Mouse (Mus musculus): Measurements from ENCODE around the gene Alad.

The Alad gene

GRCm38 (mm10) chr4:62519849-62520233 lies at the start of gene Alad:
Gene Alad (minus strand): TSS chr4:62519918.
- peak; percentile 93 to 95 for DNase-seq

- no peak for DNase-seq
Observed at GRCm38 (mm10) chr4:62568359-62568758, 48.6 kb upstream of the Alad start.

- DNase-seq = no peak
Observed at GRCm38 (mm10) chr4:62567696-62568095, 48.0 kb upstream of the Alad start.

GRCm38 (mm10) chr4:62566530-62566929 lies 46.8 kb upstream of the Alad start:
- DNase-seq = no peak

GRCm38 (mm10) chr4:62562006-62562405 lies 42.3 kb upstream of the Alad start:
- no peak for DNase-seq

GRCm38 (mm10) chr4:62561630-62562001 lies 41.9 kb upstream of the Alad start:
- no peak for DNase-seq

- peak; percentile 63 to 77 for DNase-seq
Observed at GRCm38 (mm10) chr4:62560963-62561629, 41.4 kb upstream of the Alad start.

DNA sequence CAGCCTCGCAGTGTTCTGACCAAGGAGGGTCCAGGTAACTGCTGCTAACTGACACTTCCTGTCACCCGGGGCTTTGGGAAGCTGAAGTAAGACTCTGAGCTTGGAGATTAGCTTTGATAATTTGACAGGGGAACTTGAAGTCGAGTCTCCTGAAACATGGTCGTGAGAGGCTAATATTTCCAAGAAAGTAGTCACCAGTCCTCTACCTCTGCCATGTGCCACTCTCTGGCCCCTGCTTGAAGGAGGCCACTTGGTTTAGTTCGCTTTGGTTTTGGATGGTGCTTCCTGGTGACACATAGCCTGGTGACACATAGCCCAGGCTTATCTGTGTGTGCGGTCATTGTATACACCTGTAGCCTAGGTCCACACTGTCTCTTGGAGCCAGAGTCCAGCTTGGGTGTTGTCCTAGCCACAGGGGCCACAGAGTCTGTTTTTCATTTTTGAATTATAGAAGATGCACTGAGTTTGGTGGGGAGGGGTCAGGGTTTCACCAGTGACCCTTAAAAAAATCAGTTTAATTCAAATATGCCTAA lies 40.1 kb upstream of the Alad start, which contains the start of gene Rgs3:
Gene Rgs3 (plus strand): TSS at position 51 of the 533 bp plus-strand sequence.
- no peak for DNase-seq

DNA sequence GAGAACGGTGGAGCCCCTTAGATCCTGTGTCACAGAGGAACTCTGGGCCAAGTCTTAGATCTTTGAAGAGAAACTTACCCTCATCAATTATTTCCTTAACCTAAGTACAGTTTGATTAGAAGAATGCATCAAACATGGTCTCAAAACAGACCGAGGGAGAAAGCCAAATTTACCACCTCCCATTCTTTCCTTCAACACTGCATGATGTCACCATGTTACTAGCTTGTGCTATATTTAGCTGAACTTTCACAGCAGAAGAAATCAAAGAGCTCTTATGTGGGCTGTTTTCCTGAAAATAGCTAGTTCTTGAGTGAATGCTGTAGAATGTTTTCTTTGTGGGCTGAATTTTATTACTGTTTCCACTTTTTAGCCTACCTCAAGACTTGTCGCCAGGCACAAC lies 37.7 kb upstream of the Alad start:
- no peak for DNase-seq

GRCm38 (mm10) chr4:62551966-62552365 lies 32.2 kb upstream of the Alad start:
- no peak for DNase-seq

DNA sequence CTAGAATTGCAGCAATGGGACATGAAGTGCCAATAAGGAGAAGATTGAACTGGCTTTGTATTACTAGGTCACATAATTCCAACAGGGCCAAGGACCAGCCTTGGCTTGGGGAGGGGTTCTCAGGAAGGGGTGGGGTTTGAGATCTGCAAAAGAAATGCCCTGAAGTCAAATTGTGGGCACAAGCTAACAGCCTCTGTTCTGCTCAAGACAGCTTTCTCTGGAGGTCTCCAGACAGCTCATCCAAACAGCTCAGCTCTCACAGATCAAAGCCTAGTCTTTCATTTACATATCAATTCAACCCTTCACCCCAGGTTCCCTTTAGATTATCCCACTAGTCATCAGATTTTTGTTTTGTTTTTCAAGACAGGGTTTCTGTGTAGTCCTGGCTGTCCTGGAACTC lies 25.1 kb upstream of the Alad start:
- DNase-seq = no peak

- no peak for DNase-seq
Observed at GRCm38 (mm10) chr4:62543782-62544181, 24.1 kb upstream of the Alad start.

DNA sequence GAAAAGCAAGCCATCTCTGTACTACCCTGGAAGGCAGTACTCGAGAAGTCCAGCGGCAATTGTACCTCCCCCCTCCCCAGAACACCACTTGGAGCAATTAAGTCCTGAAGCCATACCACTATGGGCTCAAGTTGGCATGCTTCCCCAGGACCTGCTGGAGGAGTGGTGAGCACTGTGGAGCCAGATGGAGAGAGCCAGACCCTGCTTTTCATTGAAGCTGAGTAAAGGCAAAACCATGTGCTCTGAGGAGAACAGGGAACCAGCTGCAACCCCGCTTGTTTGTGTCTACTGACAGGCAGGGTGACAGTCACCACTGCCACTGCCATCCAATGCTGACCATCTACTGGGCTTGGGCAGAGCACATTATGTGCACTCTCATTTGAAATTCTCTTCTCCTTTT lies 22.1 kb upstream of the Alad start:
- no peak for DNase-seq

DNA sequence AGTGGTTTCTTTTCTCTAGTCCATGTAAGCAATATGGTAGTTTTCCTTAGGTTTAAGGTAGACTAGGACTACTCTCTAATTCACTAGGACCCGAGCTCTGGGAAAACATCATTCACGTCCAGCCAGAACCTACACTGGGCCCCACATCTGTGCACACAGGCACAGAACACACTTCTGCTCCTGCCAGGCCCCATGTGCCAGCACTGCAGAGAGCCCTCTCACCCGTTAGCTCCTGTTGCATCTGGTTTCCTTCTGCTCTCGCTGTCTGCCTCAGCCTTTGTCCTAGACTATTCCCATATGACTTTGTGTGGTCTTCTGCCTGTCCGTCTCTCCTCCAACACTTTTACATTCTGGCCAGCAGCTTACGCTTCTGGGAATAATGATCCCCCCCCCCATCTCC lies 14.0 kb upstream of the Alad start:
- no peak for DNase-seq

DNA sequence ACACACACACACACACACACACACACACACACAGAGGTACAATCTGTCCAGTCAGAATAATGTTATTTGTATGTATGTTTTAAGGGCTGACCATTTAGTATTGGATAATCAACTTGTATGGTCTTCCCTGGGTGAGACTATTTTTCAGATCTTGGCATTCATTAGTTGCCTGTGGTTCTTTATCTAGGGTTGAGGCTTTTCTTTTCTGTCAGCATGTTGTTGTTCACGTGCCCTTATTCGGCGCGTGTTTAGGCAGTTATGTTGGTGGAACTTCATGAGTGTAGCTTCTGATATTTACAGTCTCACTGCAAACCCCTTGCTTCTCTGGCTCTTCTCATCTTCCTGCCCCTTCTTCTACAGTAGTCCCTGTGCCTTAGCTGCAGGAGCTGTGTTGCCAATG lies 7.9 kb upstream of the Alad start:
- no peak for DNase-seq

- DNase-seq = no peak
Observed at GRCm38 (mm10) chr4:62526256-62526655, 6.5 kb upstream of the Alad start.

- no peak for DNase-seq
Observed at GRCm38 (mm10) chr4:62525489-62525811, 5.7 kb upstream of the Alad start.

GRCm38 (mm10) chr4:62524651-62525488 lies 5.2 kb upstream of the Alad start, which contains the start of the genes Pole3 and 4933430I17Rik:
Gene Pole3 (minus strand): TSS chr4:62525068.
Gene 4933430I17Rik (plus strand): TSS chr4:62525369.
- DNase-seq = peak; percentile 95 to 96

DNA sequence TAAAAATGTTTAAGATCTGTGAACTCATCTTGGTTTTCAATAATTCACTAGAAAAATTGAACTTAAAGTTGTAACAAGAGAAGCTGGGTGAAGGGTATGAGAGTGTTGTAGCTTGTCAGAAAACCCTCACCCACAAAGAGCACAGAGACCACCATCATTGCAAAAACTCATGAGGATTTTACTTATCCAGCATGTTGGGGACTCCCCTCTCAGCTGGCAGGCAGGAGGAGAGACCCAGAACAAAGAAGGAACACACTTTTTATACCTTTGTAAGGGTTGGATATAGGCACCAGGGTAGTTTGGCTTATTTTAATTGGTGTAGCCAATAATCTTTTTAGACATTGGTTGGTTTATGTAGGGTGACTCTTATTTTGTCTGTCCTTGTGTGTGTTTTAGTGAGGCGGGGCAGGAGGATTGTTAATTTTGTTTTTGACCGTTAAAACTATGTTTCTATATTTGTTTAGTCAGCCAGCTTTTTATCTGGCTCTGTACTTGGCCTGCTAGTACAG lies 1.2 kb upstream of the Alad start:
- DNase-seq = no peak

- no peak for DNase-seq
Observed at GRCm38 (mm10) chr4:62519122-62519848, 433 bp downstream of the Alad start.

DNA sequence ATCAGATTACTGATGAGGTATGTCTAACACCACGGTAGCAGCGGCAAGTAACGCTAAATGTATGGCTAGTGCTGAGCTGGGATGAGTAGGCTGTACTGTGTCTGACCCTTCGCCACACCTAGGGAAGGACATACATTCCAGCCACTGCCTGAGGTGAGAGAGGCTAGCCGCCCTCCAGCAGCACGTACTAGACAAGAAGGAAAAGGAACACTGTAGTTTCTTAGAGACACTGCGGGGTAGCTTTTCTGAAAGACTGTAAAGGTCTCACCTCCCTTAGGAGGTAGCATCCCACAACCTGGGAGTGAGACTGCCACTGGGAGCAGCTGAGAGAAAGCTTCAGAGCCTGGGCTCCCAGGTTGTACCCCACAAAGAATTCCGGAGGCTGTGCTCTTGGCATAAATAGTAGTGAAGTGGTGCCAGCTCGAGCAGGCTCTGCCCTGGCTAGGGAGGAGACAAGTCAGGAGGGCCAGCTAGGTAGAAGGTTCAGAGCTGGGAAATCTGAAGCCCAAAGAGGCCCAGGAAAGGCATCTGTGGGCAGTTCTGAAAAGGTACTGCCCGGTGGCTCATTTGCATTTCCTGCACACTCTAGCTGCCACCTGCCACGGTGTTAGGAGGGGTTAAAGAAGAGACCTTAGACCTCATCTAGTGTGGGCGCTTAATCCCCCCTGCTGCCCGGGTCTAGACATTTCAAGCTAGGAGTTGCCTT lies 1.1 kb downstream of the Alad start:
- DNase-seq = peak; percentile 72 to 81

All from kidney, adult 8-10 months (tissue).